Mouse (Mus musculus): ENCODE measurements around the gene Lctl. TPM values are rescaled to one million over a fixed set of nuclear protein-coding genes. Genes with fewer than 3 reads are reported as not detected.
"Not testable (repeated sequence)": the region's sequence is repeated elsewhere in the genome, so short reads cannot be mapped to it uniquely, and the experiment has no call there.

Gene Lctl
- total RNA-seq, 4 experiments from 2014 or later, result 0.27 TPM; not detected in 3

GRCm38 (mm10) chr9:64119898-64120297, 3.0 kb downstream of the Lctl start:
- peak in 1 of 2 experiments; percentile 18 for DNase-seq (ENCODE audit: low spot score in 2 of 2)

GRCm38 (mm10) chr9:64120584-64121277, 3.8 kb downstream of the Lctl start:
- no peak for DNase-seq (ENCODE audit: low spot score in 2 of 2)

- DNase-seq (ENCODE audit: low spot score in 2 of 2), result no peak
Measured at GRCm38 (mm10) chr9:64122601-64123000, 5.7 kb downstream of the Lctl start.

DNA sequence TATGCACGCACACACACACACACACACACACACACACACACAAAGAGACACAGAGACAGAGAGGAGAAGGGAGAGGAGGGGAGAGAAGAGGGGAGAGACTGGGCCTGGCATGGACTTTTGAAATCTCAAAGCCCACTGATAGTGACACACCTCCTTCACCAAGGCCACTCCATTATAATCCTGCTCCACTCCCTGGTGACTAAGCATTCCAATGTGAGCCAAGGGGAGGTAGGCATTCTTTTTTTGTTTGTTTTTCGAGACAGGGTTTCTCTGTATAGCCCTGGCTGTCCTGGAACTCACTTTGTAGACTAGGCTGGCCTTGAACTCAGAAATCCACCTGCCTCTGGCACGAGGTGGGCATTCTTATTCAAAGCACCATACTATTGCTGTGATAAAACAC, 7.9 kb downstream of the Lctl start:
- not testable (repeated sequence) for DNase-seq (ENCODE audit: low spot score in 2 of 2)

- no peak for DNase-seq (ENCODE audit: low spot score in 2 of 2)
Measured at GRCm38 (mm10) chr9:64125307-64125706, 8.4 kb downstream of the Lctl start.

DNA sequence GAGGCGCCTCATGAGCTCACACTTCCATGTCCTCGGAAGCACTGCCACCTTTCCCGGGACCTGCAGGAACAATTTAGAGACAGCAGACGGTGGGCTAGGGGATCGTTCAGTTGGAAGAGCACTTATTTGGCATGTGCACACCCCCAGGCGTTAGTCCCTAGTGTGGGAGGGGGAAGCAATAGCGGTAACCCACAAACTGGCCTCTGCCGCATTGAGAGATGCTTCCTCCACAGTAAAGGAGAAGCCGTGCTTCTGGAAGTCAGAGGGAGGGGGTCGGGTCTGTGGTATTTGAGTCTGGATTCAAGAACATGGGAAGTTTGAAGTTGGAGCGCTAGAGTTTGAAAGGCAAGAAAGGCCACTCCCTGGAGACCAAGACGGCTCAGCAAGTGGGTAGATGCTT, 9.2 kb downstream of the Lctl start:
- DNase-seq (ENCODE audit: low spot score in 2 of 2), result no peak

DNA sequence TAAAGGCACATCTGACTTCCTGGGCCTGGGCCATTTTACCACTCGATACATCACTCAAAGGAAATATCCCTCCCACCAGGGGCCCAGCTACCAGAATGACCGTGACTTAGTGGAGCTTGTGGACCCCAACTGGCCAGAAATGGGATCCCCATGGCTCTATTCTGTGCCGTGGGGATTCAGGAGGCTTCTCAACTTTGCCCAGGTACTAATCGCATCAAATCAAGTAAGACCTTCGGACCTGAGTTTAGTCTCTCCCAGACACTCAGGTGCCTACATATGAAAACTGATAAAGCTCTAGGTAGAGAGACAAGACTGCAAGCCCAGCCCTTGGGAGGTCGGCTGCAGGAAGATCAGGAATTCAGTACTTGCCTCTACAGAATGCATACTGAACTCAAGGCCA, 14.7 kb downstream of the Lctl start:
- no peak for DNase-seq (ENCODE audit: low spot score in 2 of 2)

DNA sequence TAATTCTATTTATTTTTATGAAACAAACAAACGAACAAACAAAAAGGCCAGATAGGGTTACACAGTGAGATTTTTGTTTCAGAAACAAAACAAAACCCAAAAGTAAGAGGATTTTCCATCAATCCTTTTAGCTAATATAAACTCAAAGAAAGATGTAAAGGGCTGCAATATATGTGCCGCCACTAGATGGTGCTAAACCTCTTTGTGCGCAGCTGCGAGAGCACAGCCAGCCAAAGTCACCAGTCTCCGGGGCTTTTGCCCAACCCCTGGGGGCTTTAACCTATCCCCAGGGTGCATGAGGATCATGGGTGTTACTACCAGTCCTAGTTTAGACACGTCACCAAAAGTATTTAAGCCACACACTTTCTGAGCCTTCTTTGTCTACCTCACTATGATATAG, 21.9 kb downstream of the Lctl start:
- DNase-seq (ENCODE audit: low spot score in 2 of 2), result peak in 1 of 2 experiments; percentile 40

- no peak for DNase-seq (ENCODE audit: low spot score in 2 of 2)
Measured at GRCm38 (mm10) chr9:64139879-64140278, 22.9 kb downstream of the Lctl start.

GRCm38 (mm10) chr9:64156641-64157040, 39.7 kb downstream of the Lctl start:
- no peak for DNase-seq (ENCODE audit: low spot score in 2 of 2)

GRCm38 (mm10) chr9:64160471-64160870, 43.5 kb downstream of the Lctl start:
- no peak for DNase-seq (ENCODE audit: low spot score in 2 of 2)

- DNase-seq (ENCODE audit: low spot score in 2 of 2), result not testable (repeated sequence)
Measured at GRCm38 (mm10) chr9:64169967-64170366, 53.0 kb downstream of the Lctl start.

DNA sequence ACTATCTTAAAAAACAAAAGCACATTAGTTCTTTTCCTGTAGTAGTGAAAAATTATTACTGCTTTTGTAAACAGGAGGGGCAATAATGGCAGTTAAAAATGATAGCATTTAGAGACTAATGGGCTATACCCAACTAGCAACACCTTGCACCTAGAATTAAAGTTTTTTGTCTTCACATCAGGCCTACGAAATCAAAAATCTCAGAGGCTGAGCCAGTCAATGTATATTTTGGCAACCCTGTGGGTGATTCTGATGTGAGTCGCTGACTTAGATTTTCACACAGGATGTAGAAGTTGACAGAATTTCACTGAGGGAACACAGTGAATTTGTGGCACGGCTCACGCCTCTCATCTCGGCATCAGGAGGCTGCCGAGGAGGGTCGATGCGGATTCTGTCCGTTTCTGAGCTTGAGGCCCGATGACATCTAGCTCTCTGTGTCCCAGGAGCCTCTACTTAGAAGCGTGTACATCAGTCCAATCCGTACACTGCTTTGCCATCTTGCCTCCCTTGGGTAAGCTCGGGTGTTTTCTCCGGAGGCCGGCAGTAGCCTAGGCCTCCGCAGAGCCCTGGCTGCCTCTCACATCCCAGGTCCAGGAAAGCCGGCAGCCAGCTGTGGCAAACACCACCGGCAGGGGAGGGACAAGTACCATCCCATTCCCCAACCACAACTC, 55.3 kb downstream of the Lctl start:
- no peak for DNase-seq (ENCODE audit: low spot score in 2 of 2)

DNA sequence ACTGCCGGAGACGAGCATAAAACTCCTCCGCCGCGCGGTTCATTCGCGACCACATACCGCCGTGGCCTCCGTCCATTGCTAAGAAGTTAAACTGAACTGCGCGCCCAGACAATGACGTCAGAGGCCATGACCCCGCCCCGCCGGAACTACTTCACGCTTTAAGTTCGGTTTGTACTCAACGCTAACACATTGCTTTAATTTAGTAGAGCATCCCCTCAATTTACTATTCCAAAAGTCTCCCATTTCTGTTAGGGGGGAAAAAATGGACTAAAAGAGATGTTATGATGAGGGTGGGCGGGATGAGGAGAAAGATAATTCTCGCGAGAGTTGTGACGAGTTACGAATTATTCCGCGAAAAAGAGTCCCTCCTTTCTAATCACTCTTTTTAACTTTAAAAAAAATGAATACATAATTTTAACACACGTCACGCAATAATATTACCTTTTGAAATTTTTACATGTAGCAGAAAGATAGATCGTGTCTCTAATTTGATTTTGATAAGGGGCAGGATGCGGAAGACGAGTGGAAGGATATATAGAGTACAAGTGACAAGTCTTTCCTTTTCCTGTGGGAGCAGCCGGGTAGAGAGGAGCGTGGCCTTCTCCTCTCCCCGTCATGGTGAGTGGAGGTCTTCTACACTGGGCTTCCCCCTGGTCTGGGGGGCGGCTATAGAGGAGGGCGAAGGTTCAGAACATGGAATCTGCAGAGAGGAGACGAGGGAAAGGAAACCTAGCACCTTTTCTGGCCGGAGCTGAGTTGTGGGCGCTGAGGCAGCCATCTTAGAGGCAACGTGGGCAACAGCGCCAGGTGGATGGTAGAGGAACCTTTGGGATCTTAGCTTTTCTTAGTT, 56.1 kb downstream of the Lctl start, which contains the start of the genes Zwilch and Rpl4:
Zwilch (minus strand) TSS at position 289 of the 850 bp plus-strand sequence.
Rpl4 (plus strand) TSS at position 560 of the 850 bp plus-strand sequence.
- peak; percentile 50 to 77 for DNase-seq (ENCODE audit: low spot score in 2 of 2)

DNA sequence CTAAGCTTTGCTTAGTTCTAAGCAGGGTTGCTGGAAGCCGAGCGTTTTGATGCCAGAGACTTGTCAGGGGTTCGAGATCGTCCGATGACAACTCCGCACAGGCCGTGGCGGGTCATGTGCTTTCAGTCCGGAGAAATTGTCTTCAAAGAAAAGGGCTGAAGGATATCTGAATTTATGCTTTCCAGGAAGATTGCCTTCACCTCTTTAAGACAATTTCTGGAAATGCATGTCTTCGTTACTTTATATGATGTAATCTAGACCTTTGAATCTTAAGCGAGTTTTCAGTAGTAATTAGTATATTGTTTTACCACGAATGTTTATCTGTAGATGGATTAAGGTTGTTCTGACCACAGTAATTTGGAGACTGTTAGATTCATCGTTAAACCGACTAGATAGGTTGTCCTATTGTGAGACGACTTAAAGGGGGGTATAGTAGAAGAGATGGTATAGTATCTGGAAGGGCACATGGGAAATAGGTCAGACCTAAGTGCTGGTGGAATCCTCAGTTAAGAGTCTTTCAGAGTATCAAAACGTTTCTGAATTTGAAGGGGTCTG, 56.8 kb downstream of the Lctl start:
- DNase-seq (ENCODE audit: low spot score in 2 of 2), result no peak

- no peak for DNase-seq (ENCODE audit: low spot score in 2 of 2)
Measured at GRCm38 (mm10) chr9:64174341-64174740, 57.4 kb downstream of the Lctl start.

DNA sequence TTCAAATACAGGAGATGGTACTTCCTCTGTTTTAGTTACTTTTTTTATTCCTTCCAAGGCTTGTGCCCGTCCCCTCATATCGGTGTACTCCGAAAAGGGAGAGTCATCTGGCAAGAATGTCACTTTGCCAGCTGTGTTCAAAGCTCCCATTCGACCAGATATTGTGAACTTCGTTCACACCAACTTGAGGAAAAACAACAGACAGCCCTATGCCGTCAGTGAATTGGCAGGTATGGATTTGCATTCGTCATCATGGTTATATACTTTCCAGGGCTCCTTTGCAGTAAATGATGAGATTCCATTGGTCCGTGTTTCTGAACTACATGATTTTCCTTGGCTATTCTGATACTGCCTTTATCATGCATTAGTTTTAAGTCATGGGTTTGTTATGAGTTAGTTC, 57.8 kb downstream of the Lctl start:
- no peak for DNase-seq (ENCODE audit: low spot score in 2 of 2)

DNA sequence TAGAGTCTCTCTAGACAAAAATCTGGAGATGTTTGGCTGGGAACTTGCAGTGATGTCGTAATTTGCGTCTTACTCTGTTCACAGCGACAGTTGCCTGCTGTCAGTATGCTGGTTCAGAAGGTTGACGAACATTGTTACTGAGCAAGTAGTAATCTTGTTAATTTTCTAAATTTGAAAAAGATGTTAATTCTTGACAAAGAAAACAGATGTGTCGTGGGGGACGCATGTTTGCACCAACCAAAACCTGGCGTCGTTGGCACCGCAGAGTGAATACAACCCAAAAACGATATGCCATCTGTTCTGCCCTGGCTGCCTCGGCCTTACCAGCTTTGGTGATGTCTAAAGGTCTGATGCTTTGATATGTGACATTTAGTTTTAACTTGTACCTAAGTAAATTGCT, 58.4 kb downstream of the Lctl start:
- DNase-seq (ENCODE audit: low spot score in 2 of 2), result no peak

- no peak for DNase-seq (ENCODE audit: low spot score in 2 of 2)
Measured at GRCm38 (mm10) chr9:64178610-64178973, 61.6 kb downstream of the Lctl start.

- DNase-seq (ENCODE audit: low spot score in 2 of 2), result peak; percentile 86 to 89
Measured at GRCm38 (mm10) chr9:64178974-64179646, 62.2 kb downstream of the Lctl start, which contains the start of gene Snapc5. Snapc5 (plus strand) TSS chr9:64179274.

DNA sequence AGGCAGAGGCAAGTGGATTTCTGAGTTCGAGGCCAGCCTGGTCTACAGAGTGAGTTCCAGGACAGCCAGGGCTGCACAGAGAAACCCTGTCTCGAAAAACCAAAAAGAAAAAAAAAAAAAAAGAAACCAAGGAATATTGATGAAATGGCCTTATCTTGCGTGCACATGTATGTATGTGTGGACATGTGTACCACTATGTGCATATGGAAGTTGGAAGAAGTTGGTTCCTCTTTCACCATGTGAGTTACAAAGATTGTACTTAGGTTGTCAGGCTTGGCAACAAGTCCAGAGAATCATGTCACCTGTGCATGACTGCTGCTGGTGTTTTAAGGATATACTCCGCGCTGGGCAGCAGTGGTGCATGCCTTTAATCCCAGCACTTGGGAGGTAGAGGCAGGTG, 66.3 kb downstream of the Lctl start:
- not testable (repeated sequence) for DNase-seq (ENCODE audit: low spot score in 2 of 2)

All from left cerebral cortex, adult 8-10 months (tissue).